9 mouse cellular contexts compared by ENCODE assay signal in genomic region chr10:115171351-115171818, GRCm38 (mm10). TPM values are rescaled to one million over a fixed set of nuclear protein-coding genes. Genes with fewer than 3 reads are reported as not detected.
A peak's percentile ranks its signal among the peaks of the same experiment; 100 is the strongest.
DNase-seq lines count a peak whose midpoint lies in the region; ATAC-seq and TF ChIP-seq lines count a peak whose summit lies in the region.
"Had no signal": no experiment of that assay in that cellular context is flagged by ENCODE, and none has a peak within 500 bp of the region (broad histone marks: within the 10 kb centered on the region; RNA-seq: fewer than 3 reads in every experiment).

No protein-coding gene starts in this region.

- no peak overlapping the region for H3K27ac ChIP-seq in hindbrain, embryonic 12.5 days
- H3K27ac ChIP-seq in hindbrain, embryonic 11.5 days (ENCODE audit: low read depth, low read length) = no peak overlapping the region
- H3K27ac ChIP-seq in bone marrow, adult 2 months (ENCODE audit: control insufficient read depth, insufficient read depth, low read depth, low read length, poor library complexity) = peak overlapping the region; percentile 78; the same call in 1 of the 2 replicates
- no peak overlapping the region for H3K27ac ChIP-seq in midbrain, postnatal 0 days (ENCODE audit: low read depth, low read length)

- intact Hi-C loops in gastrocnemius, postnatal 14 days (cut with DNase I; ENCODE audit: low total_unique reads) = no loop called here

- no peaks in the 10 kb centered on the region for H3K9me3 ChIP-seq in hindbrain, embryonic 12.5 days (replicated peaks)
- H3K9me3 ChIP-seq in hindbrain, embryonic 11.5 days (ENCODE audit: control insufficient read depth, low read length) = no peaks in the 10 kb centered on the region
- H3K9me3 ChIP-seq in midbrain, postnatal 0 days (ENCODE audit: low read length) = no peaks in the 10 kb centered on the region

- WGBS in hindbrain, embryonic 12.5 days = 66% methylated on average over 8 of the region's 8 CpGs
- 70% methylated on average over 8 of the region's 8 CpGs for WGBS in hindbrain, embryonic 11.5 days
- 8% methylated on average over 8 of the region's 8 CpGs for WGBS in bone marrow, adult 2 months
- 38% methylated on average over 8 of the region's 8 CpGs for WGBS in midbrain, postnatal 0 days

- TF ChIP-seq POLR2A in bone marrow, adult 2 months (IDR thresholded peaks at IDR 0.05; ENCODE audit: borderline replicate concordance, control insufficient read depth, low read depth, low read length) = no peak

- ATAC-seq in hindbrain, embryonic 12.5 days (ENCODE audit: low FRiP score) = peak; percentile 18; the same call in 1 of the 2 replicates
- ATAC-seq in hindbrain, embryonic 11.5 days (ENCODE audit: low FRiP score) = no peak
- ATAC-seq in granulocyte monocyte progenitor cell, adult 5-6 weeks (replicated peaks; ENCODE audit: poor library complexity, severe bottlenecking) = peak; percentile 85
- ATAC-seq in midbrain, postnatal 0 days (ENCODE audit: low FRiP score) = peak; percentile 47; the same call in 1 of the 2 replicates

- peaks cover 8% of the 10 kb centered on the region; the same call in 1 of the 2 replicates for H3K4me1 ChIP-seq in hindbrain, embryonic 12.5 days
- no peaks in the 10 kb centered on the region for H3K4me1 ChIP-seq in hindbrain, embryonic 11.5 days (replicated peaks; ENCODE audit: control insufficient read depth, insufficient read depth, low read length)
- H3K4me1 ChIP-seq in bone marrow, adult 2 months (ENCODE audit: control insufficient read depth, insufficient read depth, low read length) = peaks cover 5% of the 10 kb centered on the region
- H3K4me1 ChIP-seq in midbrain, postnatal 0 days (ENCODE audit: insufficient read depth, low read length) = no peaks in the 10 kb centered on the region

- no peaks in the 10 kb centered on the region for H3K27me3 ChIP-seq in hindbrain, embryonic 12.5 days
- no peaks in the 10 kb centered on the region for H3K27me3 ChIP-seq in hindbrain, embryonic 11.5 days (ENCODE audit: control insufficient read depth, insufficient read depth, low read length)
- no peaks in the 10 kb centered on the region for H3K27me3 ChIP-seq in midbrain, postnatal 0 days (ENCODE audit: insufficient read depth, low read length)

- no peak for TF ChIP-seq CTCF in bone marrow, adult 2 months (IDR thresholded peaks at IDR 0.05; ENCODE audit: control insufficient read depth, insufficient read depth, low read length)
- TF ChIP-seq CTCF in midbrain, postnatal 0 days (IDR thresholded peaks at IDR 0.05) = no peak

- no peak overlapping the region for H3K4me3 ChIP-seq in hindbrain, embryonic 12.5 days
- no peak overlapping the region for H3K4me3 ChIP-seq in hindbrain, embryonic 11.5 days (ENCODE audit: low read depth, low read length)
- no peak overlapping the region for H3K4me3 ChIP-seq in bone marrow, adult 2 months (replicated peaks; ENCODE audit: control insufficient read depth, low read depth, low read length)
- no peak overlapping the region for H3K4me3 ChIP-seq in midbrain, postnatal 0 days (ENCODE audit: low read depth, low read length)
- H3K4me3 ChIP-seq: erythroblast, embryonic 14.5 days had no signal

- no peaks in the 10 kb centered on the region for H3K36me3 ChIP-seq in hindbrain, embryonic 12.5 days
- H3K36me3 ChIP-seq in hindbrain, embryonic 11.5 days (ENCODE audit: control insufficient read depth, insufficient read depth, low read length) = no peaks in the 10 kb centered on the region
- H3K36me3 ChIP-seq in midbrain, postnatal 0 days (ENCODE audit: insufficient read depth, low read length) = no peaks in the 10 kb centered on the region

- H3K9ac ChIP-seq in hindbrain, embryonic 12.5 days = no peak overlapping the region
- H3K9ac ChIP-seq in hindbrain, embryonic 11.5 days (ENCODE audit: low read depth, low read length) = no peak overlapping the region
- no peak overlapping the region for H3K9ac ChIP-seq in midbrain, postnatal 0 days (replicated peaks; ENCODE audit: low read length, poor library complexity, severe bottlenecking)

- no peak overlapping the region for H3K4me2 ChIP-seq in hindbrain, embryonic 12.5 days (replicated peaks)
- no peak overlapping the region for H3K4me2 ChIP-seq in hindbrain, embryonic 11.5 days (replicated peaks; ENCODE audit: low read depth, low read length)
- no peak overlapping the region for H3K4me2 ChIP-seq in midbrain, postnatal 0 days (ENCODE audit: low read depth, low read length, poor library complexity, severe bottlenecking)

- DNase-seq in hindbrain, embryonic 11.5 days (ENCODE audit: low spot score) = no peak
- peak; percentile 87 for DNase-seq in midbrain, postnatal 0 days (ENCODE audit: low spot score)
- DNase-seq in adipocyte (ENCODE audit: low spot score) = no peak
- DNase-seq in gastrocnemius, postnatal 14 days = no peak
- no peak for DNase-seq in adrenal gland, adult (ENCODE audit: inconsistent age in 2 of 2, low spot score in 1 of 2)

RNA-seq across cellular contexts. Expression of gene Tph2, which starts 13.4 kb away (rescaled TPM):
- 2.8 and 3.8 TPM in 2 replicates for polyA plus RNA-seq in hindbrain, embryonic 12.5 days (2016; fragmentation: Nextera tagmentation; extraction: Ambion mirVana)
- polyA plus RNA-seq in hindbrain, embryonic 11.5 days (2014; fragmentation: Nextera tagmentation; extraction: Ambion mirVana) = 0.57 and 1.7 TPM in 2 replicates
- polyA plus RNA-seq in bone marrow, adult 2 months (2011; ENCODE audit: insufficient read depth, insufficient read length, low replicate concordance, missing spikeins) = not detected in 2 replicates
- not detected in 2 replicates for total RNA-seq in granulocyte monocyte progenitor cell, adult 5-6 weeks (2014; fragmentation: Nextera tagmentation)
- total RNA-seq in granulocyte monocyte progenitor cell, adult 5-6 weeks (2017) = not detected in 2 replicates
- 9.0 and 16.7 TPM in 2 replicates for total RNA-seq in midbrain, postnatal 0 days (2014; rRNA removed)
- 7.5 and 9.1 TPM in 2 replicates for polyA plus RNA-seq in midbrain, postnatal 0 days (2015; fragmentation: Nextera tagmentation; extraction: Ambion mirVana)
- total RNA-seq in gastrocnemius, postnatal 14 days (2021) = not detected
- polyA plus RNA-seq: erythroblast, embryonic 14.5 days had no signal
